Mouse (Mus musculus) stomach, postnatal 0 days (tissue): ENCODE data around the gene Sycp2l.

Experiments
- CTCF ChIP-seq: IDR thresholded peaks from 2 replicates; pipeline ENCODE4 v1.5.1; 2016; ENCODE audit warnings: antibody characterized with exemption, low read depth, mild to moderate bottlenecking, moderate library complexity
- EP300 ChIP-seq: optimal IDR thresholded peaks from 2 replicates; pipeline ENCODE3; 2016; ENCODE audit warnings: antibody characterized with exemption

GRCm38 (mm10) chr13:41215669-41216068 is 101.6 kb downstream of the Sycp2l start:
- no peak for TF ChIP-seq EP300
- TF ChIP-seq CTCF = no peak
